Mouse (Mus musculus) hindbrain, embryonic 13.5 days (tissue): Measurements from ENCODE around the gene Prss47. TPM values are rescaled to one million over a fixed set of nuclear protein-coding genes. Genes with fewer than 3 reads are reported as not detected.

Source experiments
- polyA plus RNA-seq: library from polyadenylated mRNA; unstranded; fragments of >200 nt; fragmentation: Nextera tagmentation; extraction: Ambion mirVana; gene quantifications from 2 replicates; pipeline ENCODE4 v1.2.1, GENCODE M21; 2015

Prss47 gene
- polyA plus RNA-seq, 1 experiment from 2014 or later, result not detected

Other genes with a start within 250 kb of the Prss47 start
- 0.14 and 0.26 TPM in 2 replicates for gene Cntnap3, start 148.8 kb downstream of the Prss47 start, polyA plus RNA-seq
- gene Spata31, start 135.4 kb downstream of the Prss47 start, polyA plus RNA-seq, result not detected in 2 replicates
- gene Spata31d1c, start 19.7 kb downstream of the Prss47 start, polyA plus RNA-seq, result not detected in 2 replicates
- 30.5 and 30.6 TPM in 2 replicates for gene Mfsd14b, start 60.2 kb upstream of the Prss47 start, polyA plus RNA-seq
- not detected in 2 replicates for gene Olfr465-ps1, start 85.3 kb upstream of the Prss47 start, polyA plus RNA-seq
- gene Olfr466, start 97.5 kb upstream of the Prss47 start, polyA plus RNA-seq, result not detected in 2 replicates
- gene Nlrp4f, start 153.2 kb upstream of the Prss47 start, polyA plus RNA-seq, result 0.22 TPM in 1 of 2 replicates, not detected in the other
- 0.14 and 0.16 TPM in 2 replicates for gene Gm10775, start 206.8 kb upstream of the Prss47 start, polyA plus RNA-seq
- 18.1 and 22.4 TPM in 2 replicates for gene Zfp369, start 226.1 kb upstream of the Prss47 start, polyA plus RNA-seq